Mouse (Mus musculus) cortical plate, adult 2 months (tissue): ENCODE data around the gene Slc25a12. TPM values are rescaled to one million over a fixed set of nuclear protein-coding genes. Genes with fewer than 3 reads are reported as not detected.
"Not testable (repeated sequence)": the region's sequence is repeated elsewhere in the genome, so short reads cannot be mapped to it uniquely, and the experiment has no call there.

Source experiments
- H3K27ac ChIP-seq: fragments of 200-500 bp; 2 replicates; pipeline ENCODE4 v1.5.1; 2012; ENCODE audit warnings: low read length, control low read depth, inconsistent platforms; ENCODE audit not compliant: insufficient read depth
- H3K4me1 ChIP-seq: fragments of 200-500 bp; 2 replicates; pipeline ENCODE4 v1.6.1; 2011; ENCODE audit warnings: low read length; ENCODE audit not compliant: control insufficient read depth, insufficient read depth
- H3K4me3 ChIP-seq: fragments of 200-500 bp; 2 replicates; pipeline ENCODE4 v1.5.1; 2011; ENCODE audit warnings: mild to moderate bottlenecking, low read length, control low read depth; ENCODE audit not compliant: insufficient read depth
- CTCF ChIP-seq: fragments of 200-500 bp; IDR thresholded peaks from 2 replicates; pipeline ENCODE4 v1.5.1; 2011; ENCODE audit warnings: mild to moderate bottlenecking, control low read depth, low read length; ENCODE audit not compliant: insufficient read depth; ENCODE audit errors: extremely low read depth
- POLR2A ChIP-seq: fragments of 200-500 bp; IDR thresholded peaks from 2 replicates; pipeline ENCODE4 v1.6.1; 2011; ENCODE audit warnings: mild to moderate bottlenecking, low read length, control low read depth; ENCODE audit not compliant: insufficient read depth; ENCODE audit errors: extremely low read depth
- polyA plus RNA-seq: library from polyadenylated mRNA; depleted of rRNA; stranded (reverse); fragments of >200 nt; gene quantifications from 2 replicates; pipeline ENCODE4 v1.2.3, GENCODE M21; 2012

Slc25a12 gene
- polyA plus RNA-seq, 1 experiment = 111 TPM

DNA sequence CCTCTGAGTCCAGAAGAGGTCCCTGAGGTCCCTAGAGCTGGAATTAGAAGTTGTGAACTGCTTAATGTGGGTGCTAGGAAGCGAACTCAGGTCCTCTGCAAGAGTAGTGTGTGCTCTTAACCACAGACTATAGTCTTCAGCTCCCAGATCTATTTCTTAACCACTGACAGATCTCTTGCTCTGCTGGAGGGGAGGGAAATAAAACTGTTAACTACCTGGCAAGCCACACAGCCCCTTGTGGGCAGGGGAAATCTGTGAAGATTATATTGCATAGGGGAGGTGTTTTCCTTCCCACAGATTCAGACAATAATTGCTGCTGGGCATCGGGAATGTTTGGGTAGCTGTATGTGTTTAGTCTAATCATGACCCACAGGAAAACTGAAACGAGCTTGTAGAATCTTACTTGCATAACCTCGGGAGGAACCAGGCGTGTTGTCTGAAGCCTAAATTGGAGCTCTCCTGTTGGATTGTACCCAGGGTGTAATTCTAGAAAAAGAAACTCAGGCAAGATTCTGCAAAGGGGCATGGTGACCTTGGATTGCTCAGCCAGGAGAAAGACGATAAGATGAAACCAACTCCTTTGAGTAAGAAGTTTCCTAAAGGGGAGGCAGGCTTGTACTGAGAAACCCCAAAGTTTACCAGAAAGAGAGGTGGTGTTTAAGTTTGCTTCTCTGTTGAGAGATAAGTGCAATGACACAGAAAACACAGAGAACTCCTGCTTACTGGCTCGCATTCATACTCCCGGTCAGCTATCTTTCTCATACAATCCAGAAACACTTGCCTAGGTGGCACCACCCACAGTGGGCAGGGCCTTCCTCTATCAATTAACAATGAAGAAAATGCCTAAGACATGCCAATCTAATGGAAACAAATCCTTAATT, 7.0 kb upstream of the Slc25a12 start:
- TF ChIP-seq POLR2A (no peak), CTCF (no peak)

DNA sequence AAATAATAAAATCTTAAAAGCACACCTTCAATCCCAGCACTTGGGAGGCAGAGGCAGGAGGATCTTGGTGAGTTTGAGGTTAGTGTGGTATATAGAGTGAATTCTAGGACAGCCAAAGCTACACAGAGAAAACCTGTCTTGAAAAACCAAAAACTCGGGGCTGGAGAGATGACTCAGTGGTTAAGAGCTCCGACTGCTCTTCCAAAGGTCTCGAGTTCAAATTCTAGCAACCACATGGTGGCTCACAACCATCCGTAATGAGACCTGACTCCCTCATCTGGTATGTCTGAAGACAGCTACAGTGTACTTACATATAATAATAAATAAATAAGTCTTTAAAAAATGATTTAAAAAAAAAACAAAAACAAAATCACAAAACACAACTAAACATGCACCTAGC, 4.7 kb upstream of the Slc25a12 start:
- H3K4me1 ChIP-seq, H3K27ac ChIP-seq, H3K4me3 ChIP-seq: not testable (repeated sequence)

More for the DNA sequence above, 7.0 kb upstream of the Slc25a12 start:
- no peak overlapping the region for H3K27ac ChIP-seq
- peaks cover 4% of the 10 kb centered on the region; the same call in 1 of the 2 replicates for H3K4me1 ChIP-seq
- H3K4me3 ChIP-seq = no peak overlapping the region

DNA sequence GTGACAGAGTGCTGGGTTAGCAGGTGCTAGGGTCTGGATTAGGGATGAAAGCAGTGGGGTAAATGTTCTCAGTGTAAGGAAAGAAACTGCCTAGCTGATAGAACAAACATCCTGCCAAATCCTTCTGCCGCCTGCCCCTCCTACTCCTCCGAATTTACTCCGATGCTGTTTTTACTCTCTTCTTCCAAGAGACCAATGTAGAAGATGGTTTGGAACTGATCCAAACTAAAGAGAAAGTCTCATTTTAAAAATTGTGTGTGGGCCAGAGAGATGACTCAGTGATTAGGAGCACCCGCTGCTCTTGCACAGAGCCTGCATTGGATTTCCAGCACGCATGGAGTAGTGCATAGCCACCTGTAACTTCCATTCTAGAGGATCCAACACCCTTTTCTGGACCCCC, 4.2 kb upstream of the Slc25a12 start:
- no peak overlapping the region for H3K27ac ChIP-seq
- TF ChIP-seq CTCF (no peak), POLR2A (no peak)
- H3K4me1 ChIP-seq = peaks cover 7% of the 10 kb centered on the region; the same call in 1 of the 2 replicates

DNA sequence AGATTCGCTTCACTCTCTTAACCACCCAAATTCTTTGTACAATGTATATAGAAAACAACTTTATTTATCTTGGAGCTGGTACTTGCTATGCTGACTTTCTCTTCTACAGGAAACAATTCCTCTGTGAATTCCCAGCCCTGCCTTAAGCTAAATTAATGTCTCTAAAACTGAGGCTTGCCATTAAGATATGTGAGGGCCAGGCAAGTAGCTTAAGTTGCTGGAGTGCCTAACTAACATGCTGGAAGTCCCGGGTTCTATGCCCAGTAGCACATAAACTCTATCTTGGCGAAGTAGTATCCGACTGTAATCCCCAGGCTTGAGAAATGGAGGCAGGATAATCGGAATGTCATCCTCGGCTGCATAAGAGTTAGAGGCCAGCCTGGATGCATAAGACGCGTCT, 537 bp upstream of the Slc25a12 start:
- H3K4me1 ChIP-seq = peaks cover 9% of the 10 kb centered on the region; the same call in 1 of the 2 replicates
- H3K27ac ChIP-seq = no peak overlapping the region
- TF ChIP-seq CTCF = no peak
- no peak for TF ChIP-seq POLR2A
- peak overlapping the region; percentile 95; the same call in 1 of the 2 replicates for H3K4me3 ChIP-seq

More for the DNA sequence above, 4.2 kb upstream of the Slc25a12 start:
- H3K4me3 ChIP-seq = no peak overlapping the region

DNA sequence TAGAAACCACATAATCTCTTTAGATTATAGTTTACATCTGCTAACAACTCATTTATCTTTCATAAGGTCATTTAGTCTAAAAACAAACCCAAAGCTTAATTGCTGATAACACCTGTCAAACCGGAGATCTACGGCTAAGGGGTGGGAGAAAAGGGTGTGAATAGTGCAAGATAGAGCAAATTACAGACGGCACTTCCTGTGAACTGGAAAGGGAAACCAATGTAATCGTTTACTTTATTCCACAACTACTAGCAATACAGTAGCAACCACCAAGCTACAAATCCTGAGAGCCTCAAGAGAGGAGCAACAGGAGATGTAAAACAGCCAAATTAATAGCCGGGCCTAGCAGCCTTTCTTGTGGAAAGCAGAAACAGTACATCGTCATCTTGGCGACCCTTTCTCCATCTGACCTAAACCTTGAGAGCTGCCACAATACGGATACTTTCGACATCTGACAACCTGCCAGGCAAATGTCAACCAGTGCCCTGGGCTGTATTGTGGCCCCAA, 878 bp downstream of the Slc25a12 start:
- no peak for TF ChIP-seq POLR2A
- TF ChIP-seq CTCF = no peak
- H3K4me3 ChIP-seq = peak overlapping the region; percentile 95
- H3K4me1 ChIP-seq = peaks cover 9% of the 10 kb centered on the region; the same call in 1 of the 2 replicates
- peak overlapping the region; percentile 17; the same call in 1 of the 2 replicates for H3K27ac ChIP-seq

DNA sequence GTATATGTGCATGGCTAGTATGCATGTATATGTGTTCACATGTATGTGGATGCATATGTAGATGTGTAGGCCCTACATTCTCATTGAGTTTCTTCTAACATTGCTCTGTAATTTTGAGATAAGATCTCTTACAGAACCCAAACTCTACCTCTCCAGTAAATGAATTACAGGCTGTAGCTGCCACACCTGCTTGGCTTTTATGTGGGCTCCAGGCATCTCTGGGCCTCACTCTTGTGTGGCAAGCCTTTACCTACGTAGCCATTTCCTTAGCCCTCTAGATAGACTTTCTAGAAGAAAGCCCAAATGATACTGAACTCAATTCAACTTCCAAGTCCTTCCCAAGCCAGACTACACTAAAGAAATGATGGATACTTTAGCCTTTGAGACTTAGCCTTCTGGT, 7.4 kb downstream of the Slc25a12 start:
- H3K27ac ChIP-seq = no peak overlapping the region
- peaks cover 2% of the 10 kb centered on the region; the same call in 1 of the 2 replicates for H3K4me1 ChIP-seq
- TF ChIP-seq POLR2A = no peak
- no peak overlapping the region for H3K4me3 ChIP-seq

DNA sequence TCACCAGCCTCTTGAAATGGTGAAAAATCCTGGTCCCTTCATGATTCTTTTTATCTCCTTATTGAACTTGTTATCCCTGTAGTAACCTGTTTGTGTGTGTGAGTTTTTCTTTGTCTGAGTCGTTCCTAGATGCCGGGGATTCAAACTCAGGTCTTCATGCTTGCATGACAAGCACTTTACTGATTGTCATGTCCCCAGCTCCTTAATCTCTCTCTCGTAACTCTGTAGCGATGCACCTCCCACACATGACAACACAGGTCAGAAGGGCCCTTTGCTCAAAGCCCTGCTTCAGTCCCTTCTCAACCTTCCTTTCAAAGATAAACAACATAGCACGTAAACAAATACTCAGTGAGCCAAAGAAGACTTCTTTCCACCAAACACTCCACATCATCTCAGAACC, 9.2 kb downstream of the Slc25a12 start:
- Histone ChIP-seq H3K27ac (no peak overlapping the region), H3K4me3 (no peak overlapping the region), H3K4me1 (no peaks in the 10 kb centered on the region)
- no peak for TF ChIP-seq POLR2A
- no peak for TF ChIP-seq CTCF

DNA sequence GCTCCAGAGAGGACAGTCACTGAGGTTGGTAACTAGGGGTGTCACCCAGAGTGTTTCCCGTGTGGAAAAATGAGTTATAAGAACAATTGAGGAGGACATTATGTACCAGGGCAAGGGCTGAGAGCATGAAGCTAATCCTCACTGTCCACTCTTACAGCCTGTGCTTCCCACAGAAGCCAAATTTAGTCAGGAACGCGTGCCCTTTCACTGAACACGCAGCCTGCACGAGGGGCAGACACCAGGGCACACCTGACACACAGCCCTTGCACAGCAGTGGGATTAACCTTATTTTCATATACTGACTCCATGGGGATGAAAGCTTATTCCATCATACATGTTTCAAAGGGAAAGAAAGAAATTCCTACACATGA, 13.5 kb downstream of the Slc25a12 start:
- peaks cover 4% of the 10 kb centered on the region; the same call in 1 of the 2 replicates for H3K4me1 ChIP-seq
- H3K4me3 ChIP-seq = no peak overlapping the region
- no peak overlapping the region for H3K27ac ChIP-seq
- TF ChIP-seq CTCF (no peak), POLR2A (no peak)

DNA sequence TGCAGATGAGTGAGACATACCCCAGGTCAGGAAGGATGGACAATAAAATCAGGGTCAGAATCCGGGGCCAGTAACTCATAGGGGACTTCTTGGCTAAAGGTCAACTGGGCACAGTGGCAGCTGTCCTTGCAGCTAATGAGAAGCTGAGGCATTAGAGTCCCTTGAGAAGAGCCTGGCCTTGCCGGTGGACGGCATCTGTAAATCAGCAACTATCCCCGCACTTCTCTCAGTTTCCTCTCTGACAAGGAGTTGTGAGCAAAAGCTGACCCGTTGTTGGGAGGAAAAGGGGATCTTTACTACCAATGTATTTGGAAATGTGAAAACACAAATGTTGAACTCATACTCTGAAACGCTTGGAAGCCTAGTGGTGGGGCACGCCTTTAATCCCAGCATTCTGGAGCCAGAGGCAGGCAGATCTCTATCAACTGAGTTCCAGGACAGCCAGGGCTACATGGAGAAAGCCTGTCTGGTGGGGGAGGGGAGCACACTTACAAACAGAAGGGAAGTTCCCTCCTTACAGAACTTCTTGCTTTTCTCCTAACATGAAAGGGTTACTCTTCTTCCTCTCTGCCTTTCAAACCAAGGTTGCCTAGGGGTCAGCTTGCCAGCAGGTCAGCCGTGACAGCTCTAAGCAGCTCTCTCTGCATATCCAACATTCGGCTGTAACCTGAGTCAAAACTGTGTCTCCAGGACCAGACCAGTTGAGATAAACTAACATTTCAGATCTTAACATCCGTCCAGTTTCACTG, 14.1 kb downstream of the Slc25a12 start:
- TF ChIP-seq POLR2A (no peak), CTCF (no peak)
- Histone ChIP-seq H3K4me3 (no peak overlapping the region), H3K27ac (no peak overlapping the region), H3K4me1 (peaks cover 4% of the 10 kb centered on the region; the same call in 1 of the 2 replicates)

DNA sequence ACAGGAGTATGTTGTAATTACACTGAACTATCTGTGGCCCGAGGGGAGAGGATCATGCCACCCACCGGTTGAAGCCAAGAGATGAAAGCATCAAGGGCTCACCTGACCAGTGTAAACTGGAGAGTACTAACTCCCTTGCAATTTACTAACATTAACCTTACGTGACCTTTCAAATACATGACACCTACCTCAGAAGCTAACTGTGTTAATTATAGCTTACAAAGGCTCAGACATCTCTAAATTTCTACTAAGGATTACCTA, 15.9 kb downstream of the Slc25a12 start:
- no peak for TF ChIP-seq CTCF
- TF ChIP-seq POLR2A = no peak
- Histone ChIP-seq H3K4me3 (no peak overlapping the region), H3K27ac (no peak overlapping the region), H3K4me1 (peaks cover 4% of the 10 kb centered on the region; the same call in 1 of the 2 replicates)
